Mouse (Mus musculus): ENCODE results near the gene Mob1a. TPM values are rescaled to one million over a fixed set of nuclear protein-coding genes. Genes with fewer than 3 reads are reported as not detected.

The Mob1a gene
- 30.8 TPM for polyA plus RNA-seq (2012; fragmentation: generic; extraction: Trizol)
- long read RNA-seq, experiment 1, full-length matches to known transcripts, result 17 of 36 reads
- long read RNA-seq, experiment 1, partial matches to known transcripts, result 1 of 36 reads
- long read RNA-seq, experiment 1, other reads (novel, unspliced or antisense), result 18 of 36 reads
- long read RNA-seq, experiment 2, full-length matches to known transcripts, result 271 of 369 reads
- long read RNA-seq, experiment 2, partial matches to known transcripts, result 4 of 369 reads
- long read RNA-seq, experiment 2, other reads (novel, unspliced or antisense), result 94 of 369 reads

- peak within 1 kb of the TSS; percentile 95 for H3ac ChIP-seq (ENCODE audit: control insufficient read depth, insufficient read length, low read depth)
- H3K36me3 ChIP-seq (ENCODE audit: control insufficient read depth, insufficient read depth), result peaks cover 17% of the 10 kb centered on the region
- H3K79me3 ChIP-seq (ENCODE audit: low read depth), result peaks cover 40% of the 10 kb centered on the region
- H3K79me2 ChIP-seq (ENCODE audit: control insufficient read depth, insufficient read depth), result peaks cover 47% of the 10 kb centered on the region
- TF ChIP-seq MAX (IDR thresholded peaks at IDR 0.05) (peak; percentile 82), MYOD1 (IDR thresholded peaks at IDR 0.05; ENCODE audit: control insufficient read depth, insufficient read length, low read depth) (no peak), USF1 (IDR thresholded peaks at IDR 0.05; ENCODE audit: low read depth) (no peak)
- H3K4me3 ChIP-seq (ENCODE audit: insufficient read depth, poor library complexity, severe bottlenecking), result peak within 1 kb of the TSS; percentile 69
- no peaks in the 10 kb centered on the region for H3K27me3 ChIP-seq (ENCODE audit: control insufficient read depth, insufficient read depth, insufficient read length)
Measured at GRCm38 (mm10) chr6:83325525-83326393, at the start of gene Mob1a, which contains the start of gene Mthfd2. TSS of gene Mob1a (plus strand) at chr6:83326016. TSS of gene Mthfd2 (minus strand) at chr6:83325908.

GRCm38 (mm10) chr6:83277151-83277550 is 48.7 kb upstream of the Mob1a start:
- no peak overlapping the region for H3K4me3 ChIP-seq (ENCODE audit: insufficient read depth, poor library complexity, severe bottlenecking)
- TF ChIP-seq MAX (IDR thresholded peaks at IDR 0.05) (no peak), USF1 (IDR thresholded peaks at IDR 0.05; ENCODE audit: low read depth) (peak; percentile 50), MYOG (IDR thresholded peaks at IDR 0.05; ENCODE audit: control insufficient read depth, extremely low read depth, insufficient read length) (no peak)
- H3K79me2 ChIP-seq (ENCODE audit: control insufficient read depth, insufficient read depth), result no peaks in the 10 kb centered on the region
- H3ac ChIP-seq (ENCODE audit: control insufficient read depth, insufficient read length, low read depth), result no peak overlapping the region
- no peaks in the 10 kb centered on the region for H3K79me3 ChIP-seq (ENCODE audit: low read depth)
- H3K36me3 ChIP-seq (ENCODE audit: control insufficient read depth, insufficient read depth), result no peaks in the 10 kb centered on the region
- H3K27me3 ChIP-seq (ENCODE audit: control insufficient read depth, insufficient read depth, insufficient read length), result peaks cover 18% of the 10 kb centered on the region

GRCm38 (mm10) chr6:83278881-83279280 is 46.9 kb upstream of the Mob1a start:
- H3K4me3 ChIP-seq (ENCODE audit: insufficient read depth, poor library complexity, severe bottlenecking), result no peak overlapping the region
- H3K79me3 ChIP-seq (ENCODE audit: low read depth), result no peaks in the 10 kb centered on the region
- H3K27me3 ChIP-seq (ENCODE audit: control insufficient read depth, insufficient read depth, insufficient read length), result peaks cover 22% of the 10 kb centered on the region
- no peaks in the 10 kb centered on the region for H3K36me3 ChIP-seq (ENCODE audit: control insufficient read depth, insufficient read depth)
- no peak overlapping the region for H3ac ChIP-seq (ENCODE audit: control insufficient read depth, insufficient read length, low read depth)
- H3K79me2 ChIP-seq (ENCODE audit: control insufficient read depth, insufficient read depth), result no peaks in the 10 kb centered on the region
- TF ChIP-seq MYOD1 (IDR thresholded peaks at IDR 0.05; ENCODE audit: control insufficient read depth, insufficient read length, low read depth) (no peak), MYOG (IDR thresholded peaks at IDR 0.05; ENCODE audit: control insufficient read depth, extremely low read depth, insufficient read length) (no peak), CEBPB (IDR thresholded peaks at IDR 0.05; ENCODE audit: low read depth) (no peak), FOSL1 (IDR thresholded peaks at IDR 0.05; ENCODE audit: insufficient read depth, low read length, poor library complexity, severe bottlenecking) (no peak), MAX (IDR thresholded peaks at IDR 0.05) (no peak), USF1 (IDR thresholded peaks at IDR 0.05; ENCODE audit: low read depth) (no peak), CTCF (IDR thresholded peaks at IDR 0.05; ENCODE audit: control insufficient read depth, insufficient read depth, insufficient read length) (no peak)

- Histone ChIP-seq H3K79me2 (ENCODE audit: control insufficient read depth, insufficient read depth) (no peaks in the 10 kb centered on the region), H3K79me3 (ENCODE audit: low read depth) (no peaks in the 10 kb centered on the region), H3ac (ENCODE audit: control insufficient read depth, insufficient read length, low read depth) (no peak overlapping the region), H3K4me3 (ENCODE audit: insufficient read depth, poor library complexity, severe bottlenecking) (no peak overlapping the region), H3K27me3 (ENCODE audit: control insufficient read depth, insufficient read depth, insufficient read length) (peaks cover 28% of the 10 kb centered on the region), H3K36me3 (ENCODE audit: control insufficient read depth, insufficient read depth) (no peaks in the 10 kb centered on the region)
- TF ChIP-seq CTCF (IDR thresholded peaks at IDR 0.05; ENCODE audit: control insufficient read depth, insufficient read depth, insufficient read length) (no peak), MAX (IDR thresholded peaks at IDR 0.05) (peak; percentile 42), FOSL1 (IDR thresholded peaks at IDR 0.05; ENCODE audit: insufficient read depth, low read length, poor library complexity, severe bottlenecking) (no peak)
Measured at GRCm38 (mm10) chr6:83280256-83280955, 45.4 kb upstream of the Mob1a start.

- TF ChIP-seq MYOG (IDR thresholded peaks at IDR 0.05; ENCODE audit: control insufficient read depth, extremely low read depth, insufficient read length), result no peak
- TF ChIP-seq CTCF (IDR thresholded peaks at IDR 0.05; ENCODE audit: control insufficient read depth, insufficient read depth, insufficient read length), result no peak
- TF ChIP-seq USF1 (IDR thresholded peaks at IDR 0.05; ENCODE audit: low read depth), result no peak
- TF ChIP-seq FOSL1 (IDR thresholded peaks at IDR 0.05; ENCODE audit: insufficient read depth, low read length, poor library complexity, severe bottlenecking), result no peak
- no peak for TF ChIP-seq MAX (IDR thresholded peaks at IDR 0.05)
- no peak for TF ChIP-seq MYOD1 (IDR thresholded peaks at IDR 0.05; ENCODE audit: control insufficient read depth, insufficient read length, low read depth)
- no peak for TF ChIP-seq CEBPB (IDR thresholded peaks at IDR 0.05; ENCODE audit: low read depth)
- no peaks in the 10 kb centered on the region for H3K79me2 ChIP-seq (ENCODE audit: control insufficient read depth, insufficient read depth)
- H3K4me3 ChIP-seq (ENCODE audit: insufficient read depth, poor library complexity, severe bottlenecking), result no peak overlapping the region
- H3ac ChIP-seq (ENCODE audit: control insufficient read depth, insufficient read length, low read depth), result no peak overlapping the region
- H3K27me3 ChIP-seq (ENCODE audit: control insufficient read depth, insufficient read depth, insufficient read length), result peaks cover 4% of the 10 kb centered on the region
- H3K79me3 ChIP-seq (ENCODE audit: low read depth), result no peaks in the 10 kb centered on the region
- H3K36me3 ChIP-seq (ENCODE audit: control insufficient read depth, insufficient read depth), result peaks cover 22% of the 10 kb centered on the region
Measured at GRCm38 (mm10) chr6:83300447-83301229, 25.2 kb upstream of the Mob1a start.

All from C2C12 (cell line).